Mouse (Mus musculus) lung, adult 2 months (tissue): ENCODE measurements at regions not wholly inside any gene's neighbourhood (a gene's known extent, or its start where the extent isn't known, plus 50 kb on each side); places are given as distances from the start of the nearest gene placed in this dataset.

ENCODE experiments used
- CTCF ChIP-seq: fragments of 200-500 bp; IDR thresholded peaks from 2 replicates; pipeline ENCODE4 v1.5.1; 2011; ENCODE audit warnings: mild to moderate bottlenecking, low read length, control low read depth; ENCODE audit not compliant: insufficient read depth
- POLR2A ChIP-seq: fragments of 200-500 bp; IDR thresholded peaks from 2 replicates; pipeline ENCODE4 v1.6.1; 2011; ENCODE audit warnings: low read depth, mild to moderate bottlenecking, control low read depth, low read length, borderline replicate concordance; ENCODE audit errors: extremely low read depth

DNA sequence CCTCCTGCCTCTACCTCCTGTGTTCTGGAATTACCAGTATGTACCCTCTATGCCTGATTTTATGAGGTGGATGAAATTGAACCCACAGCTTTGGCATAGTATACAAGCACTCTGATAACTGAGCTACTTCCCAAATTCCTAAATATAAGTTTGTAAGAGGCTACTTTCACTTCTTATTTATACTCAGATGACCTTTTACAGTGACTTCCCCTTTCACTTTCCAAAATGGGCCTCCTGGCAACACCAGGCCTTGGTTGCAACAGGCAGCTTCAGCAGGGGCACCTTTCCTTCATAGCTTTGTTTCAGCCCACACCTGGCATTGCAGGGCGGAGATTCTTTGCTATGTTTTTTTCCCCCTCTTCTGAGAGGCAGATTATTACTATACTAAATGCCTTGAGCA lies 279.7 kb upstream of the Nrp1 start:
- TF ChIP-seq CTCF = no peak
- no peak for TF ChIP-seq POLR2A
